Mouse (Mus musculus) brown adipose tissue, adult 24 weeks (tissue): ENCODE results near the gene 1700001C19Rik. TPM values are rescaled to one million over a fixed set of nuclear protein-coding genes. Genes with fewer than 3 reads are reported as not detected.
A peak's percentile ranks its signal among the peaks of the same experiment; 100 is the strongest.

Experiments used
- H3K27ac ChIP-seq: fragments of 200-500 bp; replicated peaks from 2 replicates; pipeline ENCODE4 v1.5.1; 2012; ENCODE audit warnings: low read depth, mild to moderate bottlenecking, low read length
- H3K4me1 ChIP-seq: fragments of 200-500 bp; 2 replicates; pipeline ENCODE4 v1.6.1; 2012; ENCODE audit warnings: low read length, mixed read lengths; ENCODE audit not compliant: control insufficient read depth, insufficient read depth, insufficient read length
- H3K4me3 ChIP-seq: fragments of 200-500 bp; 2 replicates; pipeline ENCODE4 v1.5.1; 2012; ENCODE audit warnings: low read depth, mild to moderate bottlenecking, low read length, moderate library complexity; ENCODE audit not compliant: insufficient read depth
- polyA plus RNA-seq: library from polyadenylated mRNA; stranded (reverse); fragments of >200 nt; gene quantifications from 2 replicates; pipeline ENCODE4 v1.2.4, GENCODE M21; 2012; ENCODE audit not compliant: missing spikeins, insufficient read depth, insufficient read length

1700001C19Rik gene
- polyA plus RNA-seq, 1 experiment = not detected

GRCm38 (mm10) chr17:47450239-47450638, 13.1 kb upstream of the 1700001C19Rik start:
- Histone ChIP-seq H3K27ac (no peak overlapping the region), H3K4me3 (no peak overlapping the region), H3K4me1 (peaks cover 6% of the 10 kb centered on the region; the same call in 1 of the 2 replicates)

GRCm38 (mm10) chr17:47449432-47449831, 12.3 kb upstream of the 1700001C19Rik start:
- Histone ChIP-seq H3K4me1 (peaks cover 6% of the 10 kb centered on the region; the same call in 1 of the 2 replicates), H3K27ac (no peak overlapping the region), H3K4me3 (no peak overlapping the region)

GRCm38 (mm10) chr17:47448523-47449372, 11.6 kb upstream of the 1700001C19Rik start:
- Histone ChIP-seq H3K4me3 (no peak overlapping the region), H3K27ac (no peak overlapping the region), H3K4me1 (peaks cover 6% of the 10 kb centered on the region; the same call in 1 of the 2 replicates)

GRCm38 (mm10) chr17:47446561-47446960, 9.4 kb upstream of the 1700001C19Rik start:
- no peak overlapping the region for H3K27ac ChIP-seq
- peaks cover 6% of the 10 kb centered on the region; the same call in 1 of the 2 replicates for H3K4me1 ChIP-seq

GRCm38 (mm10) chr17:47446025-47446424, 8.8 kb upstream of the 1700001C19Rik start:
- Histone ChIP-seq H3K27ac (no peak overlapping the region), H3K4me1 (peaks cover 3% of the 10 kb centered on the region; the same call in 1 of the 2 replicates), H3K4me3 (no peak overlapping the region)

More at GRCm38 (mm10) chr17:47446561-47446960, 9.4 kb upstream of the 1700001C19Rik start:
- no peak overlapping the region for H3K4me3 ChIP-seq

- Histone ChIP-seq H3K4me3 (no peak overlapping the region), H3K27ac (no peak overlapping the region), H3K4me1 (no peaks in the 10 kb centered on the region)
These were observed 8.3 kb upstream of the 1700001C19Rik start for GRCm38 (mm10) chr17:47445518-47445917.

GRCm38 (mm10) chr17:47444113-47444512, 6.9 kb upstream of the 1700001C19Rik start:
- H3K4me1 ChIP-seq = no peaks in the 10 kb centered on the region
- H3K4me3 ChIP-seq = no peak overlapping the region
- H3K27ac ChIP-seq = no peak overlapping the region

- Histone ChIP-seq H3K4me3 (no peak overlapping the region), H3K27ac (no peak overlapping the region), H3K4me1 (no peaks in the 10 kb centered on the region)
These were observed 5.1 kb upstream of the 1700001C19Rik start for GRCm38 (mm10) chr17:47442271-47442670.

- H3K4me1 ChIP-seq = no peaks in the 10 kb centered on the region
- H3K4me3 ChIP-seq = no peak overlapping the region
- no peak overlapping the region for H3K27ac ChIP-seq
These were observed 4.3 kb upstream of the 1700001C19Rik start for GRCm38 (mm10) chr17:47441296-47442051.

GRCm38 (mm10) chr17:47440359-47440890, 3.2 kb upstream of the 1700001C19Rik start:
- Histone ChIP-seq H3K27ac (no peak overlapping the region), H3K4me1 (no peaks in the 10 kb centered on the region), H3K4me3 (no peak overlapping the region)

GRCm38 (mm10) chr17:47439396-47440028, 2.3 kb upstream of the 1700001C19Rik start:
- no peaks in the 10 kb centered on the region for H3K4me1 ChIP-seq
- H3K4me3 ChIP-seq = no peak overlapping the region
- no peak overlapping the region for H3K27ac ChIP-seq

GRCm38 (mm10) chr17:47438611-47439010, 1.4 kb upstream of the 1700001C19Rik start:
- Histone ChIP-seq H3K4me3 (no peak overlapping the region), H3K4me1 (no peaks in the 10 kb centered on the region), H3K27ac (no peak overlapping the region)

- no peak within 1 kb of the TSS; the same call in 1 of the 2 replicates for H3K27ac ChIP-seq
- no peaks in the 10 kb centered on the region for H3K4me1 ChIP-seq
These were observed 845 bp downstream of the 1700001C19Rik start, which contains the start of gene AI661453 for GRCm38 (mm10) chr17:47436156-47436906. TSS of gene AI661453 (plus strand) at chr17:47436615.

GRCm38 (mm10) chr17:47430815-47431214, 6.4 kb downstream of the 1700001C19Rik start:
- Histone ChIP-seq H3K4me3 (no peak overlapping the region), H3K4me1 (no peaks in the 10 kb centered on the region), H3K27ac (no peak overlapping the region)

More at GRCm38 (mm10) chr17:47436156-47436906, 845 bp downstream of the 1700001C19Rik start, which contains the start of gene AI661453:
- H3K4me3 ChIP-seq = peak within 1 kb of the TSS; percentile 50
